Mouse (Mus musculus) hindbrain, embryonic 12.5 days (tissue): ENCODE measurements around the gene Ccdc142. TPM values are rescaled to one million over a fixed set of nuclear protein-coding genes. Genes with fewer than 3 reads are reported as not detected.

Experiments used
- ATAC-seq: fragments of 200-750 bp; cut with Nextera tagmentation; 2 replicates; pipeline ENCODE4 v1.8.0; 2017; ENCODE audit warnings: moderate TSS enrichment; ENCODE audit not compliant: low FRiP score
- H3K27ac ChIP-seq: fragments of 300-500 bp; sonication (generic); 2 replicates; pipeline ENCODE4 v1.5.1; 2016; ENCODE audit warnings: mild to moderate bottlenecking
- H3K27me3 ChIP-seq: fragments of 300-500 bp; sonication (generic); 2 replicates; pipeline ENCODE4 v1.6.1; 2016; ENCODE audit warnings: mild to moderate bottlenecking
- H3K36me3 ChIP-seq: fragments of 300-500 bp; sonication (generic); 2 replicates; pipeline ENCODE4 v1.6.1; 2016; ENCODE audit warnings: mild to moderate bottlenecking
- H3K4me1 ChIP-seq: fragments of 300-500 bp; sonication (generic); 2 replicates; pipeline ENCODE4 v1.6.1; 2016
- H3K4me2 ChIP-seq: fragments of 300-500 bp; sonication (generic); replicated peaks from 2 replicates; pipeline ENCODE4 v1.6.1; 2016; ENCODE audit warnings: mild to moderate bottlenecking
- H3K4me3 ChIP-seq: fragments of 300-500 bp; sonication (generic); 2 replicates; pipeline ENCODE4 v1.5.1; 2016; ENCODE audit warnings: mild to moderate bottlenecking
- H3K9ac ChIP-seq: fragments of 300-500 bp; sonication (generic); 2 replicates; pipeline ENCODE4 v1.6.1; 2016; ENCODE audit warnings: mild to moderate bottlenecking, moderate library complexity
- H3K9me3 ChIP-seq: fragments of 300-500 bp; sonication (generic); replicated peaks from 2 replicates; pipeline ENCODE4 v1.6.1; 2016; ENCODE audit warnings: mild to moderate bottlenecking
- WGBS: fragments of 180-500 bp; shearing (Covaris S2); methylation state at CpG from one replicate; pipeline ENCODE4 v1.1.7; 2016; 5-methylcytosine and 5-hydroxymethylcytosine counted together
- polyA plus RNA-seq: library from polyadenylated mRNA; unstranded; fragments of >200 nt; fragmentation: Nextera tagmentation; extraction: Ambion mirVana; gene quantifications from 2 replicates; pipeline ENCODE4 v1.2.1, GENCODE M21; 2016

The Ccdc142 gene
- polyA plus RNA-seq, 1 experiment from 2014 or later = 3.3 TPM

DNA sequence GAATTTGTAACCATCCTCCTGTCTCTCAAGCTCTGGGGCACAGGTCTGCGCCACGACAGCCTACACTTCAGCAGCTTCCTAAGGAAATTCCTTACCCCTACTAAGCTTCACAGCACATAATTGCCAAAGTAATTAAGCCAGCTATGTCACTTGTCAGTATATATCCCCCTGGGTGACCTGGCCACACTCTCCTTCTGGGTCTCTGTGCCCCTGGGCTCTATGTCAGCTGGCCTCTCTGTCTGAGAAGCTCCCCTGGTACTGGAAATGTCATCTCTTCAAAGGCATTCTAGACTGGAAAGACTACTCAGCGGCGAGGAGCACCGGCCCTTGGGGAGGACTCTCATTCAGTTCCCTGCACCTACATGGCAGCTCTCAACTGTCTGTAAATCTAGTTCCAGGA, 21.6 kb downstream of the Ccdc142 start:
- Histone ChIP-seq H3K27ac (no peak overlapping the region), H3K4me3 (peak overlapping the region; percentile 82), H3K4me2 (peak overlapping the region; percentile 95), H3K9me3 (no peaks in the 10 kb centered on the region), H3K36me3 (peaks cover 18% of the 10 kb centered on the region), H3K4me1 (peaks cover 48% of the 10 kb centered on the region), H3K27me3 (no peaks in the 10 kb centered on the region), H3K9ac (peak overlapping the region; percentile 97; the same call in 1 of the 2 replicates)
- ATAC-seq = no peak
- 67% methylated on average over 5 of the region's 5 CpGs for WGBS

DNA sequence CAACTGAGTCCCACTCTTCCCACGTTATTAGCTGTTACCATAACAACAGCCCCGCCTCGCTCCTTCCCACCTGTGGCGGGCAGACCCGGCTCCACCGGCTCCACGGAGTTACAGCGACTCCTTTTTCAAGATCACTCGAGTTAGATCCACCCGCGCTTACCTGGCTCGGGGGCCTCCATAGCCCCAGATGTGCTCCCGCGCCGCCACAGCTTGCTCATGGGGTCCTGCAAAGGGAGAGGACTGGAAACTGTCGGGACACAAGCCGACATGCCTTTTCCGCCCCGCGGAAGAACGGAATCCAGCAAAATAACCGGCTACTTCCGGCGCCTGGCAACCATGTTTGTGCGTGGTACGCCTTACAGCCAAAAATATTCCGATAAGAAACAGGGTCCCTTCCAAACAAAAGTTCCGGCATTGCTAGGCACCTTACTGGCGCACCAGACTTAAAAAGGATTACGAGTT, 23.5 kb downstream of the Ccdc142 start:
- Histone ChIP-seq H3K4me3 (peak overlapping the region; percentile 69), H3K9me3 (no peaks in the 10 kb centered on the region), H3K27me3 (no peaks in the 10 kb centered on the region), H3K36me3 (no peaks in the 10 kb centered on the region), H3K27ac (peak overlapping the region; percentile 74), H3K4me1 (peaks cover 37% of the 10 kb centered on the region), H3K9ac (peak overlapping the region; percentile 79), H3K4me2 (peak overlapping the region; percentile 71)
- no peak for ATAC-seq
- under 1% methylated on average over 30 of the region's 30 CpGs for WGBS

DNA sequence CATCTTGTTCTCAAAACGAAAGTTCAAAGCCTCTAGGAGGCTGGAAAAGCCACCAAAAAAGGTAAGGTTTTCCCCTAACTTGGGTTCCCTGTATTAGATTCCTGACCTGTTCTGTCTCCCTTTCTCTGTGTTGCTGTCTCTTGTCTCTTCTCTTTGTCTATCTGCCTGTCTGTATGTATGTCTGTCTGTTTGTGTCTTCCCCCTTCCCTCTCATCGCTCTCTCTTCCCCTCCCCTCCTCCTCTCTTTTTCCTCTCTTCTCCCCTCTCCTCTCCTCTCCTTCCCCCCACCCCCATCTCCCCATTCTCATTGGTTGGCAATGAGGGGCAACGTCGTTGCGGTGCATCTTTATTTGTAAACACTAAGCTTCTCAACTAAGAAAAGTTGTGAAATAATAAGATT, 23.9 kb downstream of the Ccdc142 start, which contains the start of gene Ino80b:
Gene Ino80b, minus strand, starts transcription at position 101 of the 400 bp plus-strand sequence.
- Histone ChIP-seq H3K9ac (peak within 1 kb of the TSS; percentile 79), H3K4me2 (peak within 1 kb of the TSS; percentile 71), H3K27ac (peak within 1 kb of the TSS; percentile 74), H3K4me1 (peaks cover 32% of the 10 kb centered on the region), H3K9me3 (no peaks in the 10 kb centered on the region), H3K27me3 (no peaks in the 10 kb centered on the region), H3K4me3 (peak within 1 kb of the TSS; percentile 69), H3K36me3 (no peaks in the 10 kb centered on the region)
- no peak for ATAC-seq
- 23% methylated on average over 5 of the region's 5 CpGs for WGBS

DNA sequence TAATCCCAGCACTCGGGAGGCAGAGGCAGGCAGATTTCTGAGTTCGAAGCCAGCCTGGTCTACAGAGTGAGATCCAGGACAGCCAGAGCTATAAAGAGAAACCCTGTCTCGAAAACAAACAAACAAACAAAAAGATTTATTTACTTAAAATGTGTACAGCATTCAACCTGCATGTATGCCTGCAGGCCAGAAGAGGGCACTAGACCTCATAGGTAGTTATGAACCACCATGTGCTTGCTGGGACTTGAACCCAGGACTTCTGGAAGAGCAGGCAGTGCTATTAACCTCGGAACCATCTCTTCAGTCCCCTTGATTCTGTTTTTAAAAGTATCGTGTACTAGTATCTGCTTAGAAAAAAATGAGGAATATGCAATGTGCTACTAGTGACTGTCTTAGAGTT, 26.0 kb downstream of the Ccdc142 start:
- Histone ChIP-seq H3K27ac (no peak overlapping the region), H3K9me3 (no peaks in the 10 kb centered on the region), H3K4me1 (peaks cover 24% of the 10 kb centered on the region), H3K9ac (no peak overlapping the region), H3K36me3 (no peaks in the 10 kb centered on the region), H3K4me2 (no peak overlapping the region), H3K4me3 (no peak overlapping the region), H3K27me3 (no peaks in the 10 kb centered on the region)
- 95% methylated on average over 5 of the region's 5 CpGs for WGBS
- ATAC-seq = no peak

DNA sequence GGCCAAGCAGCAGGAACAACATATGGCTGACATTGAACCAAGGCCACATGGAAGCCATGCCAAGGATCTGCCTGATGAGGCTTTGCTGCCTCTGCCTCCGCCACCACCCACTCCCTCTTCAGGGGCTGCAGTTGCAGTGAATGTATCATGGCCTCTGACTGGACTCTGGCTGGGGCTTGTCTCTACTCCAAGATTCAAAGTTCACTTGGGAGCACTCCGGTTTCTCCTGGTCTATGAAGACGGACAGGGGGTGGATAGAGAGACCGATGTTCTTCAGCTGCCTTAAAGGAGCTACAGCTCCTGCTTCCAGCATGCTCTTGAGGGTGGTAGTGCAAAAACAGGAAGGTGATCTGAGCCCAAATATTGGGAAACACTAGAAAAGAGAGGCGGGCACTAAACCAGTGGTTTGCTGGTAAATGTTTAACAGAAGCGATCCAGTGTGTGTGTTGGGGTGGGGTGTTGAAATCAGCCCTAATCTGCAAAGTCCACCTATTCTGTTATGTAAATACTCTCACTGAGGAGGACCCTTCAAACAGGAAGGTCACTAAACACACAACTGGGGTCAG, 30.2 kb downstream of the Ccdc142 start:
- Histone ChIP-seq H3K4me1 (peaks cover 18% of the 10 kb centered on the region), H3K4me3 (no peak overlapping the region), H3K36me3 (no peaks in the 10 kb centered on the region), H3K9me3 (no peaks in the 10 kb centered on the region), H3K27me3 (peaks cover 16% of the 10 kb centered on the region), H3K9ac (no peak overlapping the region), H3K4me2 (no peak overlapping the region), H3K27ac (no peak overlapping the region)
- ATAC-seq = no peak
- WGBS = 73% methylated on average over 6 of the region's 6 CpGs

DNA sequence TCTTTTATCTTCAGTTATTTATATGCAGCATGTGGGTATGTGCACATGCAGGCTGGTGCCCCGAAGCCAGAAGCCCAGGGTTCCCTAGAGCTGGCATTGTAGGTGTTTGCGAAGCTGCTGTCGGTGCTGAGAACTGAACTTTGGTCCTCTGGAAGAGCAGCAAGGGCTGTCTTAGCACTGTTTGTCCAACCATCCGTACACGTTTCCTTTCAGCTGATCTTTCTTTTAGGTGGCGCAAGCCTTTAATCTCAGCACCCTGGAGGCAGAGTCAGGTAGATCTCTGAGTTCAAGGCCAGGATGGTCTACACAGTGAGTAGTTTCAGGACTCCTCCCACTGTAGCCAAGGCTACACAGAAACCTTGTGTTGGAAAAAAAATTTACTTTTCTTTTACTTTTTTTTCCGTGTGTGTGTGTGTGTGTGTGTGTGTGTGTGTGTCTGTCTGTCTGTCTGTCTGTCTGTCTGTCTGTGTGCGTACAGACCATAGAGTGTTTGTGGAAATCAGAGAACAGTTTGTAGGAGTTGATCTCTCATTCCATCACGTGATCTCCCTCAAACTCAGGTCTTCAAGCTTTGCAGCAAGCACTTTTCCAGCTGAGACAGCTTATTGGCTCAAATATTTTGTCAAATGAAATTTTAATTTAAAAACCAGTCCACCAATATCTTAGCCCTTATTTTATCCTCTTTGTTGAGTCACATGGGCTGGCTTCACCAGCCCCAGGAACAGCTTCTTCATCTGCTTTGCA, 30.9 kb downstream of the Ccdc142 start:
- 89% methylated on average over 9 of the region's 9 CpGs for WGBS
- H3K27ac ChIP-seq = no peak overlapping the region
- H3K36me3 ChIP-seq = no peaks in the 10 kb centered on the region
- H3K4me2 ChIP-seq = no peak overlapping the region
- no peak for ATAC-seq
- no peak overlapping the region for H3K9ac ChIP-seq
- H3K4me3 ChIP-seq = no peak overlapping the region
- peaks cover 22% of the 10 kb centered on the region for H3K4me1 ChIP-seq
- peaks cover 16% of the 10 kb centered on the region for H3K27me3 ChIP-seq
- H3K9me3 ChIP-seq = no peaks in the 10 kb centered on the region

DNA sequence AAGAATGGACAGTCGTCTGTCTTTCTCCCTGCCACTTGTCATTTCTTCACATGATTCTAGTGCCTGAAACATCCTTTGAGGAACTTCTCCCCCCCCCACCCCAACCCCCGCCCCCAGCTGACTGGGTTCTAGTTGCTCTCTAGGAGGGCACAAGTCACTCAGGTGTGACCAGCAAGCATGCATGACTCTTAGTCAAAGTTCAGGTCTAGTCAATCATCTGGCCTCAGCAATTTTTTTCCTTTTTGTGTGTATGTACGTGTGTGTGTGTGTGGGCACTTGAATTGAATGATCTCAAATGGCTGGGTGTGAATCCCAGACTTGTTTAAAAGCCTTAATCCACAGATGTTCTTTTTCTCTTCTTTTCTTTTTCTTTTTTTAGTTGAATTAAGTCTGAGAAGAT, 32.8 kb downstream of the Ccdc142 start:
- no peak overlapping the region for H3K4me2 ChIP-seq
- 72% methylated on average over 3 of the region's 3 CpGs for WGBS
- no peak overlapping the region for H3K9ac ChIP-seq
- no peak overlapping the region for H3K27ac ChIP-seq
- no peaks in the 10 kb centered on the region for H3K9me3 ChIP-seq
- H3K4me3 ChIP-seq = no peak overlapping the region
- no peaks in the 10 kb centered on the region for H3K36me3 ChIP-seq
- peaks cover 41% of the 10 kb centered on the region for H3K4me1 ChIP-seq
- peaks cover 16% of the 10 kb centered on the region for H3K27me3 ChIP-seq
- ATAC-seq = no peak

DNA sequence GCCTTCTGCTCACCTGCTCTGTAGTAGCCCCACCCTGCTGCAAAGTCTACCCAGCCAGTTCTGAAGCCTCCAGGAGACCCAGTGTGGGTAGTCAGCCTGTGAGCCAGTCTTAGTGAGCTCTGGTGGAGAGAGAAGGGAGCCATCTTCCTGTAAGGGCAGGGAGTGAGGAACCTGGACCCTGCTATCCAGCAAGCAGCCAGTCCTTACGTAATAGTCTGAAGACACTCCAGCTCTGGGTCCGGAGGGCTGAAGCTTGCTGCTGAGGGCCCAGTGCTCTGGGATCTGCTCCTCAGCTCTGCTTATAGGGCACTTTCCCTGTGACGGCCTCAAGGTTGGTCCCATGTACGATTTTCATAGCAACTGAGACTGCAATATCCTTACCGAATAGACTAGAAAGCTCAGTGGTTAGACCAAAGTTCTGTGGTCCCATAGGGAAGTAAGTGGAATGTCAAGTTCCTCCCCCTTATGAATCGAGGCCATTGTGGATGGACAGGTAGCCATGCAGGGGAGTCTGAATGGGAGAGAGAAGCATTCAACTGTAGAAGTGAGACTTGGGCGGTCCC, 33.6 kb downstream of the Ccdc142 start, which contains the start of gene Rtkn:
Gene Rtkn, plus strand, starts transcription at position 513 of the 563 bp plus-strand sequence.
- Histone ChIP-seq H3K27ac (peak within 1 kb of the TSS; percentile 93), H3K4me1 (peaks cover 42% of the 10 kb centered on the region)
- 55% methylated on average over 7 of the region's 7 CpGs for WGBS

DNA sequence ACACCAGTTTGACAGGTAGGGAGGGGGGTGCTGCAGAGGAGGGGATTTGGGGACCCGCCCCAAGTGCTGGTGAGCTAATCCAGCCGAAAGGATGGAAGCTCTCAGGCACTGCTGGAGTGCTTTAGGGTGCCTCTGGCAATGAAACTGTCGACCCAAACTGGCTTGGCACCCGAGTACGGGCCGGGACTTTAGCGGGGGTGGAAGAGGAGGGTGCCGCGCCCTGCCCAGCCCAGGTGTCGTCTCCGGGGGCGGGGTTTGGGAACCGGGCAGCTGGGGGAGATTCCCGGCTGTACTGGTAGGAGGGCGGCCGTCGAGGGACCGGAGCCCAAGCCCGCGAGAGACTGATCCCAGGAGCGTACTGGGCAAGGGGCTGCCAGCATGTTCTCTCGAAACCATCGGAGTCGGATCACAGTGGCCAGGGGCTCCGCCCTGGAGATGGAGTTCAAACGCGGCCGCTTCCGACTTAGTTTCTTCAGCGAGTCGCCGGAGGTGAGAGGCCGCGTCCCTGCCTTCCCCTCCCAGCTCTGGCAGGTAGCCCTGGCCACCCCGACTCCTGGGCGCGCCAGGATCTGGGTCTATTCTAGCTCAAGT, 34.3 kb downstream of the Ccdc142 start:
- WGBS = 3% methylated on average over 37 of the region's 37 CpGs
- Histone ChIP-seq H3K4me3 (peak overlapping the region; percentile 41), H3K9ac (peak overlapping the region; percentile 70), H3K27me3 (peaks cover 16% of the 10 kb centered on the region), H3K27ac (peak overlapping the region; percentile 93; the same call in 1 of the 2 replicates), H3K4me2 (peak overlapping the region; percentile 72), H3K4me1 (peaks cover 42% of the 10 kb centered on the region), H3K9me3 (no peaks in the 10 kb centered on the region), H3K36me3 (no peaks in the 10 kb centered on the region)
- ATAC-seq = no peak

More for the DNA sequence above, 33.6 kb downstream of the Ccdc142 start, which contains the start of gene Rtkn:
- peak within 1 kb of the TSS; percentile 41 for H3K4me3 ChIP-seq
- H3K4me2 ChIP-seq = peak within 1 kb of the TSS; percentile 72
- H3K9ac ChIP-seq = peak within 1 kb of the TSS; percentile 70
- H3K27me3 ChIP-seq = peaks cover 16% of the 10 kb centered on the region
- no peaks in the 10 kb centered on the region for H3K36me3 ChIP-seq
- ATAC-seq = no peak
- no peaks in the 10 kb centered on the region for H3K9me3 ChIP-seq

DNA sequence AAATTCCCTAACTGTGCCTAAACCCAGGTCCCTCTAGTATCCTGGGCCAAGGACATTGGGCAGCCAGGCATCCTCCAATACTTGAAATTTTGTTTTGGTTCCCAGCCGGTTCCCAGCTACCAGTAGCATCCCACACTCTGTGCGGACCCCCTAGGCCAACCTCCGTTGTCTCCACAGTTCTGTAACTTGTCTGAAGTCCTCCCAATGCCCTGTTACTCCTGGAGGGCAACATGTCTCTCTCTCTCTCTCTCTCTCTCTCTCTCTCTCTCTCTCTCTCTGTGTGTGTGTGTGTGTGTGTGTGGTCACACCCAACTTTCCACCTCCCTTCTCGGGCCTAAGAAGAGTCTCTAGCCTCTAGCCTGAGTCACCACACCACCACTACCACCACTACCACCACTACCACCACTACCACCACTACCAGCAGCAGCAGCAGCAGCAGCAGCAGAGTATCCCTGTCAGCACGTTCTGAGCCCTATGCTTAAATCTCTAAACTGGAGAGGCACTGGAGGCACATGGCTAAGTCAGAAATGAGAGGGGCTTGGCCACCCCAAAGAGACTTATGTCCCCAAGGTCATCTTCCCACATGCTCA, 35.0 kb downstream of the Ccdc142 start:
- peak overlapping the region; percentile 70 for H3K9ac ChIP-seq

DNA sequence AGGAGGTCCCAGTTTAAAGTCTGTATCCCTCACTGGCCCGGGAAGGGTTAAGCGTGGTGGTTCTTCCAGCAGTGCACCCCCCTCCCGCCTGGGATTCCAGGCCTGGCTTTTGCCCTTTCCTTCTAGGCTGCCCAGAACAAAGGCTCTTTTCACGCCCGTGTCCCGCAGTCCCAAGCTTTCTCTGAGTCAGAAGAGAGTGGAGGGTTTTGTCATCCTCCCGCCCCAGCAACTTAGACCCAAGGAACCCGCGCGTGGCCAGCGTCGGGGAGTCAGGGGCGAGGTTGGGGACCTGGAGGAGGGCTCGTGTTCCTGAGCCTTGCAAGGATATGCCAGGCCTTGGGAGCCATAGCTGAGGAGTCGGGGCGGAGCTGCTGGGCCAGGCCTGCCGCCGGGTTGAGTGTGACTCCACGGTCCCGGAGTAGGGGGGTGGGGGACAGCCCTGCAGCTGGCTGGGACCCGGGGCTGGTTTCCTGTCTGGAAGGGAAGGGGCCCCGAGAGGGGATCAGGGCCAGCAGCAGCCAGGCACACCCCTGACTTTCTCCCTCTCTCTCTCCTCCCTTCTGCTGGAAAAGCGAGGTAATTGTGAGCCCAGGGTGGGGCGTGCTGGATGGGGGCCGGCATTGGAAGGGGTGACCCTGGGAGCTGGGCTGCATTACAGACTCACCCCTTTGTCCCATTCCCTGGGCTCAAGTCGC, 35.6 kb downstream of the Ccdc142 start:
- WGBS = under 1% methylated on average over 26 of the region's 26 CpGs
- Histone ChIP-seq H3K27ac (peak overlapping the region; percentile 93), H3K9ac (peak overlapping the region; percentile 70), H3K4me1 (peaks cover 52% of the 10 kb centered on the region), H3K9me3 (no peaks in the 10 kb centered on the region), H3K27me3 (peaks cover 16% of the 10 kb centered on the region), H3K4me3 (peak overlapping the region; percentile 41), H3K36me3 (no peaks in the 10 kb centered on the region), H3K4me2 (peak overlapping the region; percentile 72)
- peak; percentile 85 for ATAC-seq

More for the DNA sequence above, 35.0 kb downstream of the Ccdc142 start:
- ATAC-seq = peak; percentile 7; the same call in 1 of the 2 replicates
- Histone ChIP-seq H3K4me3 (peak overlapping the region; percentile 41), H3K4me2 (peak overlapping the region; percentile 72), H3K27ac (peak overlapping the region; percentile 93), H3K9me3 (no peaks in the 10 kb centered on the region), H3K36me3 (no peaks in the 10 kb centered on the region), H3K27me3 (peaks cover 16% of the 10 kb centered on the region), H3K4me1 (peaks cover 45% of the 10 kb centered on the region)
- WGBS = 6% methylated on average over 5 of the region's 5 CpGs
